Mouse (Mus musculus) ZHBTc4 (cell line): Measurements from ENCODE around the gene Tbc1d22a.
"Not testable (repeated sequence)": the region's sequence is repeated elsewhere in the genome, so short reads cannot be mapped to it uniquely, and the experiment has no call there.

Experiments used
- DNase-seq: peaks from one replicate; pipeline ENCODE4 v3.0.0-alpha.2; 2011; ENCODE audit warnings: low read depth, low spot score

Tbc1d22a gene

GRCm38 (mm10) chr15:86181321-86181720 lies 32.9 kb upstream of the Tbc1d22a start:
- not testable (repeated sequence) for DNase-seq

GRCm38 (mm10) chr15:86181941-86182439 lies 32.3 kb upstream of the Tbc1d22a start:
- DNase-seq, result no peak

GRCm38 (mm10) chr15:86182646-86183045 lies 31.6 kb upstream of the Tbc1d22a start:
- no peak for DNase-seq

GRCm38 (mm10) chr15:86183484-86183883 lies 30.8 kb upstream of the Tbc1d22a start:
- no peak for DNase-seq

- DNase-seq, result no peak
Measured at GRCm38 (mm10) chr15:86184071-86184470, 30.2 kb upstream of the Tbc1d22a start.

GRCm38 (mm10) chr15:86184851-86185688 lies 29.2 kb upstream of the Tbc1d22a start:
- DNase-seq, result peak; percentile 61

GRCm38 (mm10) chr15:86185689-86186569 lies 28.3 kb upstream of the Tbc1d22a start, which contains the start of gene Cerk:
Cerk (minus strand) TSS chr15:86186141.
- DNase-seq, result peak; percentile 86

- no peak for DNase-seq
Measured at GRCm38 (mm10) chr15:86186686-86187085, 27.6 kb upstream of the Tbc1d22a start.

GRCm38 (mm10) chr15:86188186-86188585 lies 26.1 kb upstream of the Tbc1d22a start:
- DNase-seq, result no peak

- no peak for DNase-seq
Measured at GRCm38 (mm10) chr15:86188746-86189470, 25.4 kb upstream of the Tbc1d22a start.

- DNase-seq, result no peak
Measured at GRCm38 (mm10) chr15:86190387-86190786, 23.9 kb upstream of the Tbc1d22a start.

GRCm38 (mm10) chr15:86191505-86191904 lies 22.8 kb upstream of the Tbc1d22a start:
- no peak for DNase-seq

- DNase-seq, result no peak
Measured at GRCm38 (mm10) chr15:86191933-86192332, 22.3 kb upstream of the Tbc1d22a start.

GRCm38 (mm10) chr15:86194676-86195453 lies 19.4 kb upstream of the Tbc1d22a start:
- peak; percentile 48 for DNase-seq

- DNase-seq, result no peak
Measured at GRCm38 (mm10) chr15:86199052-86199451, 15.2 kb upstream of the Tbc1d22a start.

GRCm38 (mm10) chr15:86199482-86199881 lies 14.8 kb upstream of the Tbc1d22a start:
- no peak for DNase-seq

- DNase-seq, result no peak
Measured at GRCm38 (mm10) chr15:86200169-86200568, 14.1 kb upstream of the Tbc1d22a start.

- DNase-seq, result peak; percentile 56
Measured at GRCm38 (mm10) chr15:86201095-86201494, 13.2 kb upstream of the Tbc1d22a start.

- DNase-seq, result no peak
Measured at GRCm38 (mm10) chr15:86201696-86202330, 12.4 kb upstream of the Tbc1d22a start.

GRCm38 (mm10) chr15:86202640-86203039 lies 11.6 kb upstream of the Tbc1d22a start:
- DNase-seq, result no peak
